Mouse (Mus musculus): ENCODE measurements around the gene Cox5a. TPM values are rescaled to one million over a fixed set of nuclear protein-coding genes. Genes with fewer than 3 reads are reported as not detected.
A peak's percentile ranks its signal among the peaks of the same experiment; 100 is the strongest.

The Cox5a gene
- total and polyA plus RNA-seq, 2 experiments from 2014 or later, result 266 to 1,120 TPM

GRCm38 (mm10) chr9:57504381-57504700 is 16.7 kb upstream of the Cox5a start:
- Histone ChIP-seq H3K27ac (ENCODE audit: low read depth, low read length) (peak overlapping the region; percentile 62), H3K27me3 (ENCODE audit: insufficient read depth, low read length) (peaks cover 15% of the 10 kb centered on the region; the same call in 1 of the 2 replicates), H3K9ac (replicated peaks; ENCODE audit: low read length, poor library complexity, severe bottlenecking) (peak overlapping the region; percentile 34; the same call in 1 of the 2 replicates), H3K36me3 (ENCODE audit: insufficient read depth, low read length) (no peaks in the 10 kb centered on the region), H3K4me1 (ENCODE audit: insufficient read depth, low read length) (peaks cover 5% of the 10 kb centered on the region; the same call in 1 of the 2 replicates), H3K4me2 (ENCODE audit: low read depth, low read length, poor library complexity, severe bottlenecking) (peak overlapping the region; percentile 87), H3K4me3 (ENCODE audit: low read depth, low read length) (peak overlapping the region; percentile 47), H3K9me3 (ENCODE audit: low read length) (no peaks in the 10 kb centered on the region)
- TF ChIP-seq CTCF (IDR thresholded peaks at IDR 0.05), result peak; percentile 68
- 0% methylated on average over 34 of the region's 34 CpGs for WGBS
- ATAC-seq (ENCODE audit: low FRiP score) (peak; percentile 75), DNase-seq (ENCODE audit: low spot score) (peak; percentile 74)

DNA sequence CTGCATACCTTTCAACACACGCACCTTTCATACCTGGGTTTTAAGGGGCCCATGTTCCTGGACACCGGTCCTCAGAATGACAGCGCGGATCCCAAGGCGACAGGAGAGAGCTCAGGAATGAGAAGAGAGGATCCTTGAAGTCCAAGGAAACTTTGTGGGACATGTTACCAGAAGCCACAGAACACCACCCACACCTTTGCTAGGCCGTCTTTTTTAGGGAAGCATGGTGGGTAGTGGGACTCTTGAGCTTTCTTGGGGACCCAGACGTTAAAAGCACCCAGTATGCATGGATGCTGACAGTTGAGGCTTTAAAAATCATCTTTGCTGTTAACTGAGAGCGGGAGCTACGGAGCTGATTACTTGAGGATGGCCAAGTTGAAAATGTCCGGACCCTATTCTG is 16.2 kb upstream of the Cox5a start:
- Histone ChIP-seq H3K27ac (ENCODE audit: low read depth, low read length) (peak overlapping the region; percentile 45), H3K4me1 (ENCODE audit: insufficient read depth, low read length) (peaks cover 5% of the 10 kb centered on the region; the same call in 1 of the 2 replicates), H3K4me2 (ENCODE audit: low read depth, low read length, poor library complexity, severe bottlenecking) (peak overlapping the region; percentile 87), H3K36me3 (ENCODE audit: insufficient read depth, low read length) (no peaks in the 10 kb centered on the region), H3K9ac (replicated peaks; ENCODE audit: low read length, poor library complexity, severe bottlenecking) (no peak overlapping the region), H3K27me3 (ENCODE audit: insufficient read depth, low read length) (peaks cover 15% of the 10 kb centered on the region; the same call in 1 of the 2 replicates), H3K9me3 (ENCODE audit: low read length) (no peaks in the 10 kb centered on the region), H3K4me3 (ENCODE audit: low read depth, low read length) (peak overlapping the region; percentile 47; the same call in 1 of the 2 replicates)
- 51% methylated on average over 10 of the region's 10 CpGs for WGBS
- TF ChIP-seq CTCF (IDR thresholded peaks at IDR 0.05), result no peak
- ATAC-seq (ENCODE audit: low FRiP score) (no peak), DNase-seq (ENCODE audit: low spot score) (no peak)

- Histone ChIP-seq H3K9me3 (ENCODE audit: low read length) (no peaks in the 10 kb centered on the region), H3K27me3 (ENCODE audit: insufficient read depth, low read length) (peaks cover 15% of the 10 kb centered on the region; the same call in 1 of the 2 replicates), H3K36me3 (ENCODE audit: insufficient read depth, low read length) (no peaks in the 10 kb centered on the region), H3K4me1 (ENCODE audit: insufficient read depth, low read length) (peaks cover 5% of the 10 kb centered on the region; the same call in 1 of the 2 replicates), H3K27ac (ENCODE audit: low read depth, low read length) (peak overlapping the region; percentile 45), H3K9ac (replicated peaks; ENCODE audit: low read length, poor library complexity, severe bottlenecking) (no peak overlapping the region), H3K4me3 (ENCODE audit: low read depth, low read length) (no peak overlapping the region), H3K4me2 (ENCODE audit: low read depth, low read length, poor library complexity, severe bottlenecking) (peak overlapping the region; percentile 87)
- DNase-seq (ENCODE audit: low spot score), result peak; percentile 56
- ATAC-seq (ENCODE audit: low FRiP score), result peak; percentile 83
- WGBS, result 6% methylated on average over 8 of the region's 8 CpGs
- TF ChIP-seq CTCF (IDR thresholded peaks at IDR 0.05), result peak; percentile 47
Observed at GRCm38 (mm10) chr9:57505700-57506099, 15.4 kb upstream of the Cox5a start.

DNA sequence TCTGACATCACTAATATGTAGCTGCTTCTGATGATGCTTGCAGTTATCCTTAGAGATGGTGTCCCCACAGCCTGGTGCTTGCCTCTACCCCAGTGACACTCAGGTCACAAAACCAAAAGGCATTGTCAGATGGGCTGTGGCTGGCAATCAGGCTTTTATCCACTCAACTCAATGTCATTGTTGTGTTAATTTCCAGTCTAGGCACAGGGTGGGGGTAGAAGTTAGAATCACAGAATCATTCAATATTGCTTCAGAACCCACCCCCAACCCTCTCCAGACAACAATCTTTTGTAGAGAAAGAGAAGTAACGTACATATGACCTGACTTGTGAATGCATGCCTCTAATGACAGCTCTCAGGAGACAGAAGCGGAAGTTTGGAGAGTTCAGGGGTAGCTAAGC is 10.5 kb upstream of the Cox5a start:
- H3K9ac ChIP-seq (replicated peaks; ENCODE audit: low read length, poor library complexity, severe bottlenecking), result no peak overlapping the region
- ATAC-seq (ENCODE audit: low FRiP score), result no peak

GRCm38 (mm10) chr9:57517113-57517512 is 4.0 kb upstream of the Cox5a start:
- Histone ChIP-seq H3K36me3 (ENCODE audit: insufficient read depth, low read length) (no peaks in the 10 kb centered on the region), H3K4me3 (ENCODE audit: low read depth, low read length) (no peak overlapping the region), H3K9ac (replicated peaks; ENCODE audit: low read length, poor library complexity, severe bottlenecking) (no peak overlapping the region), H3K9me3 (ENCODE audit: low read length) (no peaks in the 10 kb centered on the region), H3K27me3 (ENCODE audit: insufficient read depth, low read length) (no peaks in the 10 kb centered on the region), H3K27ac (ENCODE audit: low read depth, low read length) (peak overlapping the region; percentile 51; the same call in 1 of the 2 replicates), H3K4me2 (ENCODE audit: low read depth, low read length, poor library complexity, severe bottlenecking) (no peak overlapping the region), H3K4me1 (ENCODE audit: insufficient read depth, low read length) (0 out of 2 replicates have a peak, but pooled peaks cover under 1% of the 10 kb centered on the region)
- 3% methylated on average over 3 of the region's 3 CpGs for WGBS
- ATAC-seq (ENCODE audit: low FRiP score) (no peak), DNase-seq (ENCODE audit: low spot score) (peak; percentile 89)
- peak; percentile 92 for TF ChIP-seq CTCF (IDR thresholded peaks at IDR 0.05)

More for the DNA sequence above, 10.5 kb upstream of the Cox5a start:
- H3K4me2 ChIP-seq (ENCODE audit: low read depth, low read length, poor library complexity, severe bottlenecking), result no peak overlapping the region
- H3K27me3 ChIP-seq (ENCODE audit: insufficient read depth, low read length), result 0 out of 2 replicates have a peak, but pooled peaks cover 1% of the 10 kb centered on the region
- H3K4me1 ChIP-seq (ENCODE audit: insufficient read depth, low read length), result no peaks in the 10 kb centered on the region
- no peaks in the 10 kb centered on the region for H3K36me3 ChIP-seq (ENCODE audit: insufficient read depth, low read length)
- no peak overlapping the region for H3K4me3 ChIP-seq (ENCODE audit: low read depth, low read length)
- TF ChIP-seq CTCF (IDR thresholded peaks at IDR 0.05), result no peak
- DNase-seq (ENCODE audit: low spot score), result no peak
- H3K27ac ChIP-seq (ENCODE audit: low read depth, low read length), result no peak overlapping the region
- H3K9me3 ChIP-seq (ENCODE audit: low read length), result no peaks in the 10 kb centered on the region
- WGBS, result 67% methylated on average over 2 of the region's 2 CpGs

GRCm38 (mm10) chr9:57520375-57521055 is 559 bp upstream of the Cox5a start:
- H3K4me1 ChIP-seq (ENCODE audit: insufficient read depth, low read length), result peaks cover 10% of the 10 kb centered on the region; the same call in 1 of the 2 replicates
- H3K9me3 ChIP-seq (ENCODE audit: low read length), result no peaks in the 10 kb centered on the region
- H3K4me2 ChIP-seq (ENCODE audit: low read depth, low read length, poor library complexity, severe bottlenecking), result peak overlapping the region; percentile 58
- TF ChIP-seq CTCF (IDR thresholded peaks at IDR 0.05), result peak; percentile 43
- no peaks in the 10 kb centered on the region for H3K36me3 ChIP-seq (ENCODE audit: insufficient read depth, low read length)
- DNase-seq (ENCODE audit: low spot score) (no peak), ATAC-seq (ENCODE audit: low FRiP score) (peak; percentile 24; the same call in 1 of the 2 replicates)
- H3K9ac ChIP-seq (replicated peaks; ENCODE audit: low read length, poor library complexity, severe bottlenecking), result peak overlapping the region; percentile 99
- H3K27ac ChIP-seq (ENCODE audit: low read depth, low read length), result peak overlapping the region; percentile 94
- no peaks in the 10 kb centered on the region for H3K27me3 ChIP-seq (ENCODE audit: insufficient read depth, low read length)
- 27% methylated on average over 16 of the region's 16 CpGs for WGBS
- H3K4me3 ChIP-seq (ENCODE audit: low read depth, low read length), result peak overlapping the region; percentile 90

Data from midbrain, postnatal 0 days (tissue).